Mouse (Mus musculus): ENCODE results near the gene Slc35b2. TPM values are rescaled to one million over a fixed set of nuclear protein-coding genes. Genes with fewer than 3 reads are reported as not detected.

The Slc35b2 gene
- polyA plus RNA-seq, 1 experiment from 2014 or later, result 96.2 TPM

DNA sequence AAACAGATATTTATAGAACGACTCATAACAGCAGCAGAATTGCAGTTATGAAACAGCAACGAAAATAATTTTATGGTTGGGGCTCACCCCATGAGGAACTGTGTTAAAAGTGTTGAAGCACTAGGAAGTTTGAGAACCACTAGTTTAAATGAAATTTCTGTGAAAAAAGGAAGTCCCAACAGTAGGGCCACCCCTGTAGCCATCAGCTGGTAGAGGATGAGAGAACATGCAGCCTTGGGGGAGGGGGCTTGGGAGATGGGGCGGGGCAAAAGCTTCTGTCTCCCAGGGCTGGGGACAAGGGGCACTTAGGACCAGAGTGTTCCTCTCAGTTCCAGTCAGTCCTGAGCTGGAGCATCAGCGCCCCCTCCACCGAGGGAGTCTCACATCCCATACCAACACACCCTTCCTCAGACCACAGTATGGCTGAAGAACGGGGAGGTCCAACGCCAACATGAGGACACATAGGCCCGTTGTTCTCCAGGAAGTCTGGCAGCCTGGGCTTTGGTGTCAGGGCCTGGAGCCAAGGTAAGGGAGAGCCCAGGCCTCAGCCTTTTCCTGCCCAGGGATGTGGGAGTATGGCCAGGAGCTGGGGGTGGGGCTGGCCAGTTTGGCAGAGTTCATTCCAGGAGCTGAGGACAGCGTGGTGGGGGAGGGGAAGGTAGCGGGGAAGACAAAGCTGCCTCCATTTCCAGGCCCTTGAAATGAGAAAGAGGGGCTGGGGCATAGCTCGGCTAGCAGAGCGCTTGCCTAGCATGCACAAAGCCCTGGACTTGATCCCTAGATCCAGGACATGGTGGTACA is 20.6 kb downstream of the Slc35b2 start:
- Histone ChIP-seq H3K27me3 (replicated peaks; ENCODE audit: control insufficient read depth, insufficient read depth, low read length) (no peaks in the 10 kb centered on the region), H3K4me1 (ENCODE audit: control insufficient read depth, insufficient read depth, low read depth, low read length) (peaks cover 15% of the 10 kb centered on the region), H3K4me3 (ENCODE audit: low read length) (no peak overlapping the region), H3K36me3 (ENCODE audit: control insufficient read depth, insufficient read depth, low read length) (no peaks in the 10 kb centered on the region), H3K27ac (ENCODE audit: low read depth, low read length) (peak overlapping the region; percentile 76), H3K4me2 (ENCODE audit: low read length) (no peak overlapping the region; the same call in 1 of the 2 replicates), H3K9ac (ENCODE audit: low read depth, low read length) (peak overlapping the region; percentile 41; the same call in 1 of the 2 replicates), H3K9me3 (ENCODE audit: control insufficient read depth, low read length) (no peaks in the 10 kb centered on the region)
- ATAC-seq, result peak; percentile 85
- 35% methylated on average over 12 of the region's 12 CpGs for WGBS

DNA sequence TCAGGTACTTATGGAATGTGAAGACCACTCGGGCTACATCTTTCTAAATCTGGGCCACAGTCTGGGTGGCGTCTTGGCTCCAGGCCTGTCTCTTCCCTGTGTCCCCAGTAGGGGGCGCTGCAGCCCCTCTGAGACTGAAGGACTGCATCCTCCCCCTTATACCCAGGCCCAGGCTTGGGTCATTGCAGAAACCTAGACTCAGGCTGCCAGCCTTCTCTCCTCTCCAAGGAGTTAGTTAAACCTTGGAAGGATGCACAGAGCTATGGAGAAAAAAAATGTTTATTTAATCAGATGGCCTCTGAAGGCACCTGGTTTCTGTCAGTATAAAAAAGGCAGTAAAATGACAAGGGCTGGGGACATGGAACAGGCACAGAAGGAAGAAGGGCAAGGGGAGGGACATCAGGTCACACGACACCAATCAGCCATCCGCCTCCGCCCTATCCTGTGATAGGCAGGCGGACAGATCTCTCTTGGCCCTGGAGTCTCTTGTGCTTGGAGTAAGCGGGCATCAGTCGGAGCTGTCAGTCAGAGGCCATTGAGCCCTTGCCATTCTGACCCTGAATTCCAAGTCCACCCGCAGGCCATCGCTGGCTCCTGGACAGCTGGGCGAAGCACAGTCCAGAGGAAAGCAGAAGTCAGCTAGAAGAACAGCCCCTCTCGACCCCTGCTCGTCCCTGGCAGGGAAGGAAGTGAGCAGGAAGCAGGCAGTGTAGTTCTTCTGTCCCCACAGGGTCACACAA is 21.4 kb downstream of the Slc35b2 start:
- Histone ChIP-seq H3K9ac (ENCODE audit: low read depth, low read length) (peak overlapping the region; percentile 41), H3K4me1 (ENCODE audit: control insufficient read depth, insufficient read depth, low read depth, low read length) (peaks cover 15% of the 10 kb centered on the region), H3K36me3 (ENCODE audit: control insufficient read depth, insufficient read depth, low read length) (no peaks in the 10 kb centered on the region), H3K4me2 (ENCODE audit: low read length) (no peak overlapping the region; the same call in 1 of the 2 replicates), H3K27ac (ENCODE audit: low read depth, low read length) (peak overlapping the region; percentile 76), H3K4me3 (ENCODE audit: low read length) (no peak overlapping the region), H3K9me3 (ENCODE audit: control insufficient read depth, low read length) (no peaks in the 10 kb centered on the region), H3K27me3 (replicated peaks; ENCODE audit: control insufficient read depth, insufficient read depth, low read length) (no peaks in the 10 kb centered on the region)
- WGBS, result 23% methylated on average over 14 of the region's 14 CpGs
- peak; percentile 62 for ATAC-seq

DNA sequence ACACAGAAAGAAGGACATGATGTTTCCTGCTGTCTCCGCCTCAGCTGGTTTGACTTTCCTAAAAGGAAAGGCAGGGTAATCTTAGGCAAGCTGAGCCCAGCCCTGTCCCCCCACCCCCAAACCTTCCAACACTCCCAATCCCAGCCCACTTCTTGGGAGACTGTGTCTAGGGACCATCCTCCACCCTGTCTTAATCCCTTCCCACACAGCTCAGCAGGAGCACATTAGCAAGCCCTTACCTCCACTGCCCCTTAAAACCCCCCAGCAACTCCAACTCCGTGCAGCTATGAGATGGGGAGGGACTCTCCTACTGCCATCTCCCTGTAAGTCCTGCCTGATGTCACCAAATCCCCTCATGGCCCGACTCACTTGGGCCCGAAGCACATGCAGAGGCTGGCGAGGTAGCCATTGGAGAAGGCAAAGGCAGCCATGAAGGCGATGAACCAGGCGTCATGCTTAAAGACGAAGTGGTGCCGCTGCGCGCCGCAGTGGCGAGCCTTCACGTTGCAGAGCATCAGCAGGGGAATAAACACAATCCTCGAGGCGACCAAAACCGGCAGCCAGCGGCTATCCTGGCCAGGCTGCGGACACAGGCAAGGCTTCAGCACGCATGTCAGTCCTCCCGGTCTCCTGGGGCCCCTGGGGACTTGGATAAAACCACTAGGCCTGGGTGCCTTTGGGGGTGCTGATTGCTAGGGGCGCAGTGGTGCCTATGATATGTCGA is 22.2 kb downstream of the Slc35b2 start:
- Histone ChIP-seq H3K27ac (ENCODE audit: low read depth, low read length) (peak overlapping the region; percentile 76), H3K4me3 (ENCODE audit: low read length) (no peak overlapping the region), H3K4me2 (ENCODE audit: low read length) (no peak overlapping the region), H3K27me3 (replicated peaks; ENCODE audit: control insufficient read depth, insufficient read depth, low read length) (no peaks in the 10 kb centered on the region), H3K36me3 (ENCODE audit: control insufficient read depth, insufficient read depth, low read length) (no peaks in the 10 kb centered on the region), H3K4me1 (ENCODE audit: control insufficient read depth, insufficient read depth, low read depth, low read length) (peaks cover 14% of the 10 kb centered on the region), H3K9ac (ENCODE audit: low read depth, low read length) (no peak overlapping the region), H3K9me3 (ENCODE audit: control insufficient read depth, low read length) (no peaks in the 10 kb centered on the region)
- no peak for ATAC-seq
- 69% methylated on average over 23 of the region's 23 CpGs for WGBS

DNA sequence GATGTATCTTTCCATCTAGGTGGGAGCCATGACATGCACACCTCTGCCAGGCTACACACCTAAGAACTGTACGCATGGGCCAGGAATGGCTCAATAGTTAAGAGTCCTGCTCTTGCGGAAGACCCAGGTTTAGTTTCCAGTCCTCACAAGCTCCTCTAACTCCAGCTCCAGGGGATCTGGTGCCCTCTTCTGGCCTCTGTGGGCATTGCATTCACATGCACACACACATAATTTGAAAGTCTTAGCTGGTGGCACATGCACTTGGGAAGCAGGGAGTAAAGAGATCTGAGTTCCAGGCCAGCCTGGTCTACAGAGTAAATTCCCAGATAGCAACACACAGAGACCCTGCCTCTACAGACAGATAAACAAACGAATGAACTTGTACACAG is 22.8 kb downstream of the Slc35b2 start:
- Histone ChIP-seq H3K9ac (ENCODE audit: low read depth, low read length) (no peak overlapping the region), H3K27ac (ENCODE audit: low read depth, low read length) (no peak overlapping the region), H3K4me2 (ENCODE audit: low read length) (no peak overlapping the region), H3K4me3 (ENCODE audit: low read length) (no peak overlapping the region), H3K9me3 (ENCODE audit: control insufficient read depth, low read length) (no peaks in the 10 kb centered on the region), H3K4me1 (ENCODE audit: control insufficient read depth, insufficient read depth, low read depth, low read length) (peaks cover 12% of the 10 kb centered on the region), H3K36me3 (ENCODE audit: control insufficient read depth, insufficient read depth, low read length) (no peaks in the 10 kb centered on the region), H3K27me3 (replicated peaks; ENCODE audit: control insufficient read depth, insufficient read depth, low read length) (no peaks in the 10 kb centered on the region)
- 98% methylated on average over 3 of the region's 3 CpGs for WGBS
- ATAC-seq, result no peak

DNA sequence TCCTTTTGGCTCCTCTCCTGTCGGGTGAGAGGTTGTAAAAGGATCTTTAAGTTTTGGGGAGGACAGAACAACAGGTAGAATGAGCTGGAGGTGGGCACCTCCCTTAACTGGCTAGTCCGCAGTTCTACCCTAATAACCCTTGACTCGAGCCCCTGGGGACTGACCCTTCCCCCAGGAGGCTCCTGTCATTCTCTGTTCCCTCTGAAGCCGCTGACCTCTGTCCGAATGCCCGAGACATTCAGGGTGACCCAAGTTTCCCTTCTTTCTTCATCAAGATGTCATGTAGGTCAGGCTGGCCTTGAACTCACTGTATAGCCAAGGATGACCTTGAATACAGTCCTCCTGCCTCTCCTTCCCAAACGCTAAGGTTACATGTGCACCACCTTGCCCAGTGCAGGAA is 24.7 kb downstream of the Slc35b2 start:
- ATAC-seq, result no peak
- Histone ChIP-seq H3K9me3 (ENCODE audit: control insufficient read depth, low read length) (no peaks in the 10 kb centered on the region), H3K4me3 (ENCODE audit: low read length) (no peak overlapping the region), H3K4me1 (ENCODE audit: control insufficient read depth, insufficient read depth, low read depth, low read length) (peaks cover 22% of the 10 kb centered on the region), H3K36me3 (ENCODE audit: control insufficient read depth, insufficient read depth, low read length) (no peaks in the 10 kb centered on the region), H3K27ac (ENCODE audit: low read depth, low read length) (no peak overlapping the region), H3K4me2 (ENCODE audit: low read length) (no peak overlapping the region), H3K9ac (ENCODE audit: low read depth, low read length) (no peak overlapping the region), H3K27me3 (replicated peaks; ENCODE audit: control insufficient read depth, insufficient read depth, low read length) (no peaks in the 10 kb centered on the region)
- WGBS, result 94% methylated on average over 7 of the region's 7 CpGs

DNA sequence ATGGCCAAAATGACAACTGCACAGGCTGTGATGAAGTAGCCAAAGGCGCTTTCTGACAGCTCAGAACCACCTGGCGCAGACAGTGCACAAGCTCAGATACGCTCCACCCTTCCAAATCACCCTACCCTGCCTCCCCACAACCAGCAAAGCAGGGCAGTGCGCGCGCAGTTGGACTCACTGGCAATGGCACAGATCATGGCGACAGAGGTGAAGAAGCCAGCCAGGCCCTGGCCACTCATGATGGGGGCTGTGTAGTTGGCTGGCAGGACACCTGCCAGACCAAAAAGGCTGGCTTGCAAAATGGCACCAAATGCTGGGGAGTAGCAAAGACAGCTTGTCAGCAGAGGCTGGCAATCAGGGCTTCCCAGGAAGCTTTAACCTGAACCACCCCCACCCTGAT is 25.6 kb downstream of the Slc35b2 start:
- Histone ChIP-seq H3K9ac (ENCODE audit: low read depth, low read length) (no peak overlapping the region), H3K4me3 (ENCODE audit: low read length) (no peak overlapping the region), H3K9me3 (ENCODE audit: control insufficient read depth, low read length) (no peaks in the 10 kb centered on the region), H3K4me1 (ENCODE audit: control insufficient read depth, insufficient read depth, low read depth, low read length) (peaks cover 25% of the 10 kb centered on the region), H3K4me2 (ENCODE audit: low read length) (no peak overlapping the region), H3K27ac (ENCODE audit: low read depth, low read length) (no peak overlapping the region), H3K36me3 (ENCODE audit: control insufficient read depth, insufficient read depth, low read length) (no peaks in the 10 kb centered on the region), H3K27me3 (replicated peaks; ENCODE audit: control insufficient read depth, insufficient read depth, low read length) (peaks cover 2% of the 10 kb centered on the region; the same call in 1 of the 2 replicates)
- ATAC-seq, result no peak
- 95% methylated on average over 7 of the region's 7 CpGs for whole genome bisulfite sequencing

DNA sequence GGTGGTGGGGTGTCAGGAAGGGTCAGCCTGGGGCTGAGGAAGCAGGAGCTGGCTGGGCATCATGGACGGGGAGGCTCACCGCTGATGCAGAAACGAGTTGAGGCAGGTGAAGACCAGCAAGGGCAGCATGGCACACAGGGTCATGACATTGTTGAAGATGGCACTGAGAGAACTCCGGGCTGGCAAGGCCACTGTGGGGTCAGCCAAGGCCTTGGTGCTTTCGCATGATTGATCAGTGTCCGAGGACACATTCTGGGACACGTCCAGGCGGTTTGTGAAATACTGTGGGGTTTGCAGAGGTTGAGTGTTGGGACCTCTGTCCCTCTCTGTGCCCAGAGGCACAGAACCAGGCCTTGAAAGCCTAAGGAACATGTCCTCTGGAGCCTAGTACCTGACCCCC is 26.2 kb downstream of the Slc35b2 start:
- H3K36me3 ChIP-seq (ENCODE audit: control insufficient read depth, insufficient read depth, low read length), result no peaks in the 10 kb centered on the region
- no peak overlapping the region for H3K27ac ChIP-seq (ENCODE audit: low read depth, low read length)
- H3K4me3 ChIP-seq (ENCODE audit: low read length), result no peak overlapping the region
- peaks cover 2% of the 10 kb centered on the region; the same call in 1 of the 2 replicates for H3K27me3 ChIP-seq (replicated peaks; ENCODE audit: control insufficient read depth, insufficient read depth, low read length)
- 88% methylated on average over 8 of the region's 8 CpGs for WGBS
- ATAC-seq, result no peak
- H3K9me3 ChIP-seq (ENCODE audit: control insufficient read depth, low read length), result no peaks in the 10 kb centered on the region
- H3K4me2 ChIP-seq (ENCODE audit: low read length), result no peak overlapping the region
- H3K4me1 ChIP-seq (ENCODE audit: control insufficient read depth, insufficient read depth, low read depth, low read length), result peaks cover 25% of the 10 kb centered on the region
- no peak overlapping the region for H3K9ac ChIP-seq (ENCODE audit: low read depth, low read length)

DNA sequence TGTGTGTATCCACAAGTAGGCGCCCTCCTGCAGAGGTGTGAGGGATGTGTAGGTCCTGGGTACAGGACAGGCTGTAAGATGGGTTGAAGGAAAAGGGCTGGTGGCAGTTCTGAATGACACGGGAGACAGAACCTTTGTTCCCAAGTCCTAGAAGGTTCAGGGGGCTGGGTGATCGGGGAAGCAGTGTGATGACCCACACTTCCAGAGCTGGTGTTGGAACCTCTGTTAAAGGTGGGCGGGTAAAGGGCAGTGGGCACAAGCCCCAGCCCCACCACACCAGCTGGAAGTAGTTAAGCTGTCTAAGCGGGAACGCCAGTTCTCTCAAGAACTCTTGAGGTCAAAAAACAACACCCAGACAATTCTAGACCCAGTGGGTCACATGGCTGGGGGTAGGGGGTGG is 26.7 kb downstream of the Slc35b2 start:
- ATAC-seq, result no peak
- WGBS, result 86% methylated on average over 6 of the region's 6 CpGs

More for the DNA sequence above, 26.7 kb downstream of the Slc35b2 start:
- Histone ChIP-seq H3K9me3 (ENCODE audit: control insufficient read depth, low read length) (no peaks in the 10 kb centered on the region), H3K27me3 (replicated peaks; ENCODE audit: control insufficient read depth, insufficient read depth, low read length) (peaks cover 2% of the 10 kb centered on the region; the same call in 1 of the 2 replicates), H3K4me2 (ENCODE audit: low read length) (no peak overlapping the region), H3K4me3 (ENCODE audit: low read length) (no peak overlapping the region), H3K27ac (ENCODE audit: low read depth, low read length) (no peak overlapping the region), H3K36me3 (ENCODE audit: control insufficient read depth, insufficient read depth, low read length) (no peaks in the 10 kb centered on the region), H3K4me1 (ENCODE audit: control insufficient read depth, insufficient read depth, low read depth, low read length) (peaks cover 22% of the 10 kb centered on the region), H3K9ac (ENCODE audit: low read depth, low read length) (no peak overlapping the region)
